Mouse (Mus musculus) heart, embryonic 14.5 days (tissue): ENCODE measurements at regions not wholly inside any gene's neighbourhood (a gene's known extent, or its start where the extent isn't known, plus 50 kb on each side); places are given as distances from the start of the nearest gene placed in this dataset.

Source experiments
- ATAC-seq: fragments of 200-750 bp; cut with Nextera tagmentation; 2 replicates; pipeline ENCODE4 v1.8.0; 2017; ENCODE audit warnings: low read depth, moderate TSS enrichment; ENCODE audit not compliant: insufficient number of reproducible peaks, insufficient read depth, low FRiP score
- H3K27ac ChIP-seq, 2 experiments: fragments of 200-500 bp in 1 of 2; fragments of 300-500 bp in 1 of 2; sonication (generic) in 1 of 2; replicated peaks in 1 of 2; 2 replicates each; pipeline ENCODE4 v1.5.1; 2012 to 2014; ENCODE audit warnings: low read depth in 2 of 2, low read length in 2 of 2, control low read depth in 1 of 2, mild to moderate bottlenecking in 1 of 2, mixed read lengths in 1 of 2; ENCODE audit not compliant: control insufficient read depth in 1 of 2, insufficient read depth in 1 of 2
- H3K27me3 ChIP-seq: fragments of 300-500 bp; sonication (generic); 2 replicates; pipeline ENCODE4 v1.6.1; 2014; ENCODE audit warnings: mild to moderate bottlenecking, low read length, control low read depth; ENCODE audit not compliant: control insufficient read depth, insufficient read depth
- H3K36me3 ChIP-seq: fragments of 300-500 bp; sonication (generic); 2 replicates; pipeline ENCODE4 v1.6.1; 2014; ENCODE audit warnings: mild to moderate bottlenecking, control low read depth, low read length, mixed read lengths; ENCODE audit not compliant: control insufficient read depth, insufficient read depth
- H3K4me1 ChIP-seq, 2 experiments: fragments of 200-500 bp in 1 of 2; fragments of 300-500 bp in 1 of 2; sonication (generic) in 1 of 2; 2 replicates each; pipeline ENCODE4 v1.6.1; 2012 to 2014; ENCODE audit warnings: low read length in 2 of 2, control low read depth in 1 of 2, mixed read lengths in 1 of 2; ENCODE audit not compliant: control insufficient read depth in 2 of 2, insufficient read depth in 2 of 2
- H3K4me2 ChIP-seq: fragments of 300-500 bp; sonication (generic); 2 replicates; pipeline ENCODE4 v1.6.1; 2014; ENCODE audit warnings: mild to moderate bottlenecking, low read length
- H3K4me3 ChIP-seq, 2 experiments: fragments of 200-500 bp in 1 of 2; fragments of 300-500 bp in 1 of 2; sonication (generic) in 1 of 2; 2 replicates each; pipeline ENCODE4 v1.5.1; 2012 to 2014; ENCODE audit warnings: low read length in 2 of 2, mild to moderate bottlenecking in 2 of 2, control low read depth in 1 of 2, low read depth in 1 of 2, moderate library complexity in 1 of 2; ENCODE audit not compliant: control insufficient read depth in 1 of 2, insufficient read depth in 1 of 2
- H3K9ac ChIP-seq: fragments of 300-500 bp; sonication (generic); 2 replicates; pipeline ENCODE4 v1.6.1; 2014; ENCODE audit warnings: mild to moderate bottlenecking, low read length
- H3K9me3 ChIP-seq: fragments of 300-500 bp; sonication (generic); 2 replicates; pipeline ENCODE4 v1.6.1; 2016; ENCODE audit warnings: low read length, control low read depth; ENCODE audit not compliant: control insufficient read depth
- WGBS: fragments of 180-500 bp; shearing (Covaris S2); extraction: QIAGEN DNeasy Blood & Tissue Kit; methylation state at CpG from one replicate; pipeline ENCODE4 v1.1.7; 2014; 5-methylcytosine and 5-hydroxymethylcytosine counted together

DNA sequence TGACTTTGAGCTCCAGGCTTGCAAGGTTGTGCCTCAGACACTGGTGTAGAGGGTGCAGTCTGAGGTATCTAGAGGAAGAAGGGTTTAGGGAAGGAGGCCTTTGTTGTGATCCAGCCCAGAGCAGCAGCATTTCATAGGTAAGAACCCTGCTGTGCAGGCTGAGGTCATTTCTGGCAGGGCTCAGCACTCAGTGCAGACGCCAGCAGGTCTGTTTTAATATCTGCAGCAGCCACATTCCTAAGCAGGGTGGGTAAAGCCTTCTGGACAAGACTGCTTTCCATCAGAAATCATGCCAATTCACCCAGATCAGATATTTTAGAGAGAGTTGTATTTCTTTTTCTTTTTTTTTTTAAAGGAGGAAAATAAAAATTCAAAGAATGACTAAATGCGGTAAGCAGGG, 74.8 kb downstream of the Rpusd4 start:
- Histone ChIP-seq H3K36me3 (no peaks in the 10 kb centered on the region), H3K27ac (peak overlapping the region; percentile 86 to 90), H3K27me3 (no peaks in the 10 kb centered on the region), H3K4me2 (no peak overlapping the region), H3K4me1 (peaks cover 52 to 87% of the 10 kb centered on the region in 2 experiments), H3K9ac (no peak overlapping the region; the same call in 1 of the 2 replicates), H3K4me3 (no peak overlapping the region), H3K9me3 (no peaks in the 10 kb centered on the region)
- ATAC-seq, result peak; percentile 58; the same call in 1 of the 2 replicates
- WGBS, result 28% methylated on average over 2 of the region's 2 CpGs

DNA sequence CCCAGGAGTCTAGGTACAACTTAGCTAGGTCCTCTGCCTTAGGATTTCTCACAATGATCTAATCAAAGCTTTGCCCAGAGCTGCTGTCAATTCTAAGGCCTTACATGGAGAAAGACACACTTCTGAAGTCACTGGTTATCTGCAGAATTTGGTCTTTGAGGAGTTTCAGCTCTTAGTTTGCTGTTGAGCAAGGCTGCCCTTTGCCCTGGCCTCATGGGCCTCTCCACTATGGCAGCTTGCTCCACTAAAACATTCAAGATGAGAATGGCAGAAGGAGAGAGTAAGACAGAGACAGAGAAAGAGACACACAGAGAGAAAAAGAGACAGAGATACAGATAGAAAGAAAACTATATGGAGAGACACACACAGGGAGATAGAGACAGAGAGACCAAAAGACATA, 75.7 kb downstream of the Rpusd4 start:
- H3K4me2 ChIP-seq, result no peak overlapping the region
- H3K4me1 ChIP-seq, result peaks cover 52 to 86% of the 10 kb centered on the region in 2 experiments
- no peak for ATAC-seq
- H3K36me3 ChIP-seq, result no peaks in the 10 kb centered on the region
- H3K4me3 ChIP-seq, result no peak overlapping the region
- no peaks in the 10 kb centered on the region for H3K27me3 ChIP-seq
- peak overlapping the region in 1 of 2 experiments; percentile 86; a peak in 2 of 4 replicates for H3K27ac ChIP-seq
- no peak overlapping the region for H3K9ac ChIP-seq
- H3K9me3 ChIP-seq, result no peaks in the 10 kb centered on the region

DNA sequence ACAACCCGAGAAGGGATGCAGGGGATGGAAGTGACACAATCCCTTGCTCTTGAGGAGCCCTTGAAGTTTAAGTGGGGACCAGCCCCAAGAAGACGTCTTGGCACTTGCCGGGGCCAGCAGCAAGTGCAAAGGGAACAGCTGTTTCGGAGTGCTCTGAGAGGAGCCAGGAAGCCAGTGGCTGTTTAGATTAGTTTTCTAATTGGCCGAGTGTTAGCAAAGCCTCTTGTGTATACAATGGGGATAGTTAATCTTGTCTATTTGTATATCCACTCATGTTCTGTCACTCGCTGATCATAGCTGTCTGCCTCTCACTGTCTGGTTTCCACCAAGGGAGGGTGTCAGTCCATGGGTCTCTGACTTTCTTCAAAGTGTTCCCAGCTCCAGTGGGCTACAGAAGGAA, 76.6 kb upstream of the Cdon start:
- Histone ChIP-seq H3K4me1 (peaks cover 47 to 76% of the 10 kb centered on the region in 2 experiments), H3K4me2 (no peak overlapping the region), H3K9ac (no peak overlapping the region), H3K4me3 (no peak overlapping the region), H3K9me3 (no peaks in the 10 kb centered on the region), H3K27ac (no peak overlapping the region), H3K27me3 (no peaks in the 10 kb centered on the region), H3K36me3 (no peaks in the 10 kb centered on the region)
- ATAC-seq, result no peak
- WGBS, result 17% methylated on average over 6 of the region's 6 CpGs

DNA sequence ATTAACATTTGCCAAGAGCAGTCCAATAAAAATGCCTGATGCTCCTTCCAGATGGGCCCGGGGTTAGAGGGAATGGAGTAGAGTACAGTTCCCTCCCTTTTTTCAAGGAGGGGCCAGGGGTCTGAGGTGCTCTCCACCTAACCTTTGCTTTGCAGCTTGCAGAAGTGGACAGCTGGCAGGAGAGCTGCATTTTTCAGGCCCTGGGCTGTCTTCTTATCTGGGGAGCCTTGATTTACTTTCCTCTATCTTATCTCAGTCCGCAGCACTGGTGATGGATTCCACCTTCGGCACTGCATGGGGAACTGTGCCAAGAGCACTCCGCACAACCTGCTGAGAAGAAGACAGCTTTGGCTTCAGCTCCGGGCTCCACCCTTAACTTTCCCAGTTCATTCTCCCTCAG, 74.5 kb upstream of the Cdon start:
- peak; percentile 60 for ATAC-seq
- WGBS, result 3% methylated on average over 5 of the region's 5 CpGs
- Histone ChIP-seq H3K4me3 (no peak overlapping the region), H3K9ac (no peak overlapping the region), H3K4me1 (peaks cover 28 to 56% of the 10 kb centered on the region in 2 experiments), H3K9me3 (no peaks in the 10 kb centered on the region), H3K4me2 (peak overlapping the region; percentile 24; the same call in 1 of the 2 replicates), H3K27me3 (no peaks in the 10 kb centered on the region), H3K27ac (no peak overlapping the region), H3K36me3 (no peaks in the 10 kb centered on the region)

DNA sequence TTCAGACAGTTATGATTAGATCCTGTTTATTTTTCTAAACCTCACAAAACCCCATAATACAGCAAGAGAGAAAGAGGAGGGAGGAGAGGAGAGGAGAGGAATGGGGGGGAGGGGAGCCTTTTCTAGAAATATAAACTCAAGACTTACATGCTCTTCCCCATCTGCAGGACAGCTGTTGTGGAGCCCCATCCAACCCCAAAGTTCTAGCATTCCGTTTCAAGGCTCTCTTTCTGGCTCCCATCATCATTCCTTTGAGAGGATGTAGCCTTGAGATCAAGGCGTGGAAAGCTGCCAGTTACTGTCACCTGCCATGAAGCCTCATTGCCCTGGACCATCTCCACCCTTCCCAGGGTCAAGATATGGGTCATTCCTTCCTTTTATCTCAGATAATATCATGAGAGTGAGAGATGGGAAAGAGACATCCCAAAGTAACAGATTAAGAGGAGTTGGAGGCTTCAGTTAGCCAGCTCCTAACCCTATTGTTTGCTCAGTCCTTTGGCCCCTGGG, 70.8 kb upstream of the Cdon start:
- no peak overlapping the region for H3K4me3 ChIP-seq

DNA sequence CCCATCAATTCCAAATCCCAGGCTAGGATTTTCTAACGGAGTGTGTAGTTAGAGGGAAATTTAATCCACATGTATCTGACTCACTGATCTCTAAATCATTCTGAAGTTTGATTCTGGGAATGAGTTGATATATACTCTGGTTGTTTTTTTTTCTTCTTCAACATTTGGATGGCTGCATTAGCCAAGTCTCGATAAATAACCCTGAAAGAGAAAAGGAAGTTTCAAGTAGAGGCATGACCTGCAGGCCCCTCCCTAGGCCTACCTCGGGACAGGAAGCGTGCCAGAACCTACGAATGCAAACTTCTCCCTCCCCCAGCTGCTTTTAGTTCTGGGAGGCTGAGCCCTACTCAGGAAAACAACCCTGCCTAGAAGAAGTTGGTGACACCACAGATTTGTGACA, 69.4 kb upstream of the Cdon start:
- H3K4me1 ChIP-seq, result peaks cover 10 to 17% of the 10 kb centered on the region in 2 experiments
- 61% methylated on average over 5 of the region's 5 CpGs for WGBS
- no peak overlapping the region for H3K27ac ChIP-seq
- no peak for ATAC-seq
- no peaks in the 10 kb centered on the region for H3K9me3 ChIP-seq
- no peak overlapping the region for H3K4me2 ChIP-seq
- H3K36me3 ChIP-seq, result no peaks in the 10 kb centered on the region
- no peak overlapping the region for H3K9ac ChIP-seq
- H3K27me3 ChIP-seq, result no peaks in the 10 kb centered on the region
- no peak overlapping the region for H3K4me3 ChIP-seq

More for the DNA sequence above, 70.8 kb upstream of the Cdon start:
- H3K36me3 ChIP-seq, result no peaks in the 10 kb centered on the region
- H3K27ac ChIP-seq, result no peak overlapping the region
- H3K9ac ChIP-seq, result no peak overlapping the region
- H3K9me3 ChIP-seq, result no peaks in the 10 kb centered on the region
- H3K4me2 ChIP-seq, result no peak overlapping the region
- WGBS, result 68% methylated on average over 2 of the region's 2 CpGs
- H3K4me1 ChIP-seq, result peaks cover 16 to 29% of the 10 kb centered on the region in 2 experiments
- H3K27me3 ChIP-seq, result no peaks in the 10 kb centered on the region
- no peak for ATAC-seq

DNA sequence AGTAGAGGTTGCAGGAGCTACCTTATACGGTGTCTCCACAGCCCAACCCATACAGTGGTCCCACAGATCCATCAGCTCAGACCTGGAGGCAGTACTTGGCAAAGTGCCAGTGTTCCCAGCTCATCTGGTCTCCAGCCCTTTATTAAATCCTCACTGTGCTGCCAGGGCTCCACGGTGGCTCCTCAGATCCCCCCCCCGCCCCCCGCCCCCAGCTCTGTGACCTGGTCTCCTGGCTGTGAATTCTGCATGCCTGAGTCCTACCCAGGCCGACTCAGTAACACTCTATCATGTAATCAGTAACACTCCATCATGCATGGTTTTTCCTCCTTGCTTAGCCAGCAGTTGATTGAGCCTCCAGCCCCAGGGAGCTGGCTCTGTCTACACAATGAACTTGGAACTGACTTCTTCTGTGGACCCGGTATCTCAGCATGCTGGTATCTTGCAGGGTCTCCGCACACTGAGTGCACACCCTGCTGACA, 66.2 kb upstream of the Cdon start:
- WGBS, result 27% methylated on average over 7 of the region's 7 CpGs
- ATAC-seq, result peak; percentile 73

DNA sequence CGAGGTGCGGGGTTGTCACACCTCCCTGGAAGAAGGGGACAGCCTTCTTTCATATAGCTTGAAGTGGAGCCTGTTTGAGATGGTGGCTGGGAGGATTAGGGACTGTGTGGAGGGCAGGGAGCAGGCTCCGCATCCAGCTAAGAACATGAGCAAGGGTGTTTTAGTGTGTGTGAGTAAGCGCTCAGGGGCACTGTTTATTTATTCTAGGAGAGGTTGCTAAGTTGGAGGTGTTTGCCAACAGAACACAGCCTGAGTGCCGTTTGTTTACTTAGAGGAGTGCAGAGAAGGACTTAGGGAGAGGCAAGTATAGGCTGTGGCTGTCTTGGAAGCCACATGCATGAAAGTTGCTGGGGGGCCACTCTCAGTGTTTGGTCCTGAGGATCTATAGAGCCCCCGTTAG, 61.2 kb upstream of the Cdon start:
- Histone ChIP-seq H3K4me2 (0 out of 2 replicates have a peak overlapping the region, but pooled peaks have one; percentile 28), H3K4me3 (no peak overlapping the region), H3K9ac (no peak overlapping the region), H3K27me3 (no peaks in the 10 kb centered on the region), H3K4me1 (peaks cover 41 to 52% of the 10 kb centered on the region in 2 experiments), H3K9me3 (no peaks in the 10 kb centered on the region), H3K36me3 (no peaks in the 10 kb centered on the region), H3K27ac (peak overlapping the region; percentile 75 to 78)
- 48% methylated on average over 6 of the region's 6 CpGs for WGBS
- no peak for ATAC-seq

More for the DNA sequence above, 66.2 kb upstream of the Cdon start:
- Histone ChIP-seq H3K4me1 (peaks cover 10 to 13% of the 10 kb centered on the region in 2 experiments), H3K9ac (no peak overlapping the region), H3K4me2 (peak overlapping the region; percentile 25; the same call in 1 of the 2 replicates), H3K27me3 (no peaks in the 10 kb centered on the region), H3K27ac (peak overlapping the region; percentile 38 to 47; a peak in 3 of 4 replicates), H3K9me3 (no peaks in the 10 kb centered on the region), H3K36me3 (no peaks in the 10 kb centered on the region), H3K4me3 (no peak overlapping the region)
